Comparison of ENCODE assay signal across 41 mouse cellular contexts in genomic region chr1:181339106-181339505, GRCm38 (mm10). TPM values are rescaled to one million over a fixed set of nuclear protein-coding genes. Genes with fewer than 3 reads are reported as not detected.
"Had no signal": no experiment of that assay in that cellular context is flagged by ENCODE, and none has a peak within 500 bp of the region (broad histone marks: within the 10 kb centered on the region; RNA-seq: fewer than 3 reads in every experiment).

No protein-coding gene starts in this region.

- H3K36me3 ChIP-seq: heart, embryonic 10.5 days; heart, embryonic 12.5 days; heart, embryonic 13.5 days; heart, embryonic 15.5 days; hindbrain, embryonic 10.5 days; hindbrain, embryonic 12.5 days; hindbrain, embryonic 13.5 days; hindbrain, embryonic 15.5 days; intestine, embryonic 15.5 days; kidney, embryonic 15.5 days had no signal

- H3K4me2 ChIP-seq: heart, embryonic 11.5 days; heart, embryonic 12.5 days; heart, embryonic 13.5 days; heart, embryonic 15.5 days; hindbrain, embryonic 12.5 days; hindbrain, embryonic 13.5 days; hindbrain, embryonic 14.5 days; hindbrain, embryonic 15.5 days; intestine, embryonic 15.5 days; kidney, embryonic 15.5 days had no signal

- H3K9me3 ChIP-seq: heart, embryonic 15.5 days; hindbrain, embryonic 12.5 days; hindbrain, embryonic 13.5 days; hindbrain, embryonic 15.5 days; intestine, embryonic 15.5 days; kidney, embryonic 15.5 days had no signal

- ATAC-seq: hindbrain, embryonic 16.5 days; hindbrain, postnatal 0 days; inflammation-experienced regulatory T-cells, adult 6 months; intestine, embryonic 15.5 days; intestine, embryonic 16.5 days; intestine, postnatal 0 days had no signal

- H3K27ac ChIP-seq: heart, embryonic 10.5 days; heart, embryonic 13.5 days; heart, embryonic 15.5 days; hindbrain, embryonic 10.5 days; hindbrain, embryonic 12.5 days; hindbrain, embryonic 13.5 days; hindbrain, embryonic 14.5 days; hindbrain, embryonic 15.5 days; hindbrain, postnatal 0 days; intestine, embryonic 15.5 days; kidney, embryonic 15.5 days; kidney, postnatal 0 days; layer of hippocampus, adult 2 months; left cerebral cortex, adult 2 months had no signal

- H3K9ac ChIP-seq: heart, embryonic 12.5 days; heart, embryonic 13.5 days; heart, embryonic 15.5 days; hindbrain, embryonic 12.5 days; hindbrain, embryonic 13.5 days; hindbrain, embryonic 14.5 days; hindbrain, embryonic 15.5 days; intestine, embryonic 15.5 days; kidney, embryonic 15.5 days had no signal

- H3K27me3 ChIP-seq: heart, embryonic 13.5 days; heart, embryonic 15.5 days; hindbrain, embryonic 12.5 days; hindbrain, embryonic 13.5 days; hindbrain, embryonic 15.5 days; intestine, embryonic 15.5 days; kidney, embryonic 15.5 days had no signal

- DNase-seq: heart, postnatal 10 days; heart, postnatal 14 days; heart, postnatal 36 days; heart, postnatal 4 days; kidney, adult 11 months; kidney, adult 2 months; kidney, adult 8-10 months; kidney, adult 9 months; kidney, postnatal 10 days; kidney, postnatal 14 days; kidney, postnatal 25 days; kidney, postnatal 36 days; kidney, postnatal 4 days; layer of hippocampus, adult 9-11 months; layer of hippocampus, postnatal 36 days had no signal

- H3K4me1 ChIP-seq: heart, embryonic 10.5 days; heart, embryonic 12.5 days; hindbrain, embryonic 10.5 days; hindbrain, embryonic 12.5 days; hindbrain, embryonic 13.5 days; hindbrain, embryonic 15.5 days; intestine, embryonic 15.5 days; kidney, embryonic 15.5 days had no signal

- H3K4me3 ChIP-seq: heart, embryonic 10.5 days; heart, embryonic 12.5 days; heart, embryonic 13.5 days; heart, embryonic 15.5 days; hindbrain, embryonic 10.5 days; hindbrain, embryonic 12.5 days; hindbrain, embryonic 13.5 days; hindbrain, embryonic 15.5 days; intestine, embryonic 15.5 days; kidney, embryonic 15.5 days; layer of hippocampus, adult 2 months; left cerebral cortex, adult 2 months had no signal

RNA-seq across cellular contexts. Expression of gene Cnih3, which starts 13.3 kb away (rescaled TPM):
- total RNA-seq: heart, postnatal 10 days; heart, postnatal 14 days; heart, postnatal 25 days; heart, postnatal 36 days; heart, postnatal 4 days; hematopoietic stem cell, adult 5-6 weeks had no signal
- polyA plus RNA-seq: heart, embryonic 16.5 days; heart, postnatal 0 days; inflammation-experienced regulatory T-cells, adult 6 months; kidney, adult 2 months; kidney, embryonic 14.5 days; large intestine, adult 2 months had no signal
